In the genomic region with DNA sequence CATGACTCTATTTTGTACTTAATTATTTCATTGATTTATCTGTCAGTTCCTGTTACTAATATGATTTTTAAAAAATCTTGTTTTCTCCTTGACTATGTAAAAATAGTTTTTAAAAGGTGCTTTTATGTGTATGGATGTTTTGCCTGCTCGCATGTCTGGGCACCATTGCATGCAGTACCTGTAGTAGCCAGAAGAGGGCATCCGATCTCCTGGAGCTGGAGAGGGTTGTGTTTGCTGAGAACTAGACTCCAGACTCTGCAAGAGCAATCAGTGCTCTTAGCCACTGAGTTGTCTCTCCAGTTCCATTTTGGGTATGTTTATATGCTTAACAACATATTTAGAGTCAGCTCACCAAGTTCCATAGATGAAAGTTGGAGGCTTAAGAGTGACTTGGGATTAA, we compare ENCODE assay signal across 8 mouse cellular contexts. TPM values are rescaled to one million over a fixed set of nuclear protein-coding genes. Genes with fewer than 3 reads are reported as not detected.
DNase-seq lines count a peak whose midpoint lies in the region; ATAC-seq and TF ChIP-seq lines count a peak whose summit lies in the region.

No protein-coding gene starts in this region.

- no peaks in the 10 kb centered on the region for H3K36me3 ChIP-seq in intestine, embryonic 14.5 days (ENCODE audit: control insufficient read depth, insufficient read depth, low read length)
- no peaks in the 10 kb centered on the region for H3K36me3 ChIP-seq in intestine, embryonic 16.5 days (ENCODE audit: control insufficient read depth, insufficient read depth, low read length)
- H3K36me3 ChIP-seq in forebrain, postnatal 0 days (ENCODE audit: insufficient read depth): no peaks in the 10 kb centered on the region

- H3K4me1 ChIP-seq in intestine, embryonic 14.5 days (replicated peaks; ENCODE audit: control insufficient read depth, insufficient read depth, low read length): no peaks in the 10 kb centered on the region
- peaks cover 2% of the 10 kb centered on the region; the same call in 1 of the 2 replicates for H3K4me1 ChIP-seq in intestine, embryonic 16.5 days (ENCODE audit: control insufficient read depth, insufficient read depth, low read length)
- H3K4me1 ChIP-seq in forebrain, postnatal 0 days (ENCODE audit: insufficient read depth): no peaks in the 10 kb centered on the region

- ATAC-seq in intestine, embryonic 14.5 days (replicated peaks; ENCODE audit: low FRiP score, low TSS enrichment, low read depth): no peak
- ATAC-seq in intestine, embryonic 16.5 days: no peak
- no peak for ATAC-seq in forebrain, postnatal 0 days
- ATAC-seq in inflammation-experienced regulatory T-cells, adult 6 months: no peak

- no peak overlapping the region for H3K4me2 ChIP-seq in intestine, embryonic 14.5 days (ENCODE audit: low read length)
- no peak overlapping the region for H3K4me2 ChIP-seq in intestine, embryonic 16.5 days (ENCODE audit: low read depth, low read length)
- H3K4me2 ChIP-seq in forebrain, postnatal 0 days (ENCODE audit: low read depth): no peak overlapping the region

- peak; percentile 90 for DNase-seq in intestine, embryonic 14.5 days (ENCODE audit: low spot score)
- peak; percentile 67 for DNase-seq in ES-CJ7 (ENCODE audit: low read depth, low spot score)
- peak; percentile 77 for DNase-seq in brain, adult 2 months (ENCODE audit: low read depth, low spot score)
- DNase-seq in forebrain, postnatal 0 days: peak; percentile 63
- DNase-seq in layer of hippocampus, postnatal 25 days (ENCODE audit: extremely low spot score in 1 of 2, low spot score in 1 of 2): peak; percentile 51 to 82
- DNase-seq in natural killer cell, adult 2 months (ENCODE audit: low spot score in 2 of 2): peak; percentile 14 to 44

- no peaks in the 10 kb centered on the region for H3K27me3 ChIP-seq in intestine, embryonic 14.5 days (replicated peaks; ENCODE audit: control insufficient read depth, insufficient read depth, low read length)
- no peaks in the 10 kb centered on the region for H3K27me3 ChIP-seq in intestine, embryonic 16.5 days (replicated peaks; ENCODE audit: control insufficient read depth, insufficient read depth, low read length)
- H3K27me3 ChIP-seq in forebrain, postnatal 0 days (ENCODE audit: insufficient read depth, low read length): no peaks in the 10 kb centered on the region

- peak; percentile 76 for TF ChIP-seq CTCF in forebrain, postnatal 0 days (IDR thresholded peaks at IDR 0.05; ENCODE audit: low read depth)

- H3K9ac ChIP-seq in intestine, embryonic 14.5 days (ENCODE audit: low read length): no peak overlapping the region
- H3K9ac ChIP-seq in intestine, embryonic 16.5 days (ENCODE audit: low read depth, low read length): no peak overlapping the region
- H3K9ac ChIP-seq in forebrain, postnatal 0 days: no peak overlapping the region

- no peak overlapping the region for H3K4me3 ChIP-seq in intestine, embryonic 14.5 days (ENCODE audit: low read depth, low read length)
- H3K4me3 ChIP-seq in intestine, embryonic 16.5 days (ENCODE audit: low read length): no peak overlapping the region
- no peak overlapping the region for H3K4me3 ChIP-seq in forebrain, postnatal 0 days (ENCODE audit: low read depth, low read length)

- WGBS in intestine, embryonic 14.5 days: 11% methylated on average over 2 of the region's 2 CpGs
- 9% methylated on average over 2 of the region's 2 CpGs for WGBS in intestine, embryonic 16.5 days
- WGBS in forebrain, postnatal 0 days: 4% methylated on average over 2 of the region's 2 CpGs

- H3K27ac ChIP-seq in intestine, embryonic 14.5 days (ENCODE audit: low read depth): no peak overlapping the region
- no peak overlapping the region for H3K27ac ChIP-seq in intestine, embryonic 16.5 days (ENCODE audit: low read length)
- H3K27ac ChIP-seq in forebrain, postnatal 0 days (ENCODE audit: low read depth, low read length): no peak overlapping the region

- no peaks in the 10 kb centered on the region for H3K9me3 ChIP-seq in intestine, embryonic 14.5 days (ENCODE audit: control insufficient read depth, low read length)
- H3K9me3 ChIP-seq in intestine, embryonic 16.5 days (ENCODE audit: control insufficient read depth, low read length): no peaks in the 10 kb centered on the region
- no peaks in the 10 kb centered on the region for H3K9me3 ChIP-seq in forebrain, postnatal 0 days (ENCODE audit: low read length)

RNA-seq across cellular contexts. Expression of a gene that starts 13.5 kb away (rescaled TPM):
- not detected in 2 replicates for polyA plus RNA-seq in intestine, embryonic 14.5 days (2014; fragmentation: Nextera tagmentation; extraction: Ambion mirVana)
- polyA plus RNA-seq in intestine, embryonic 16.5 days (2015; fragmentation: Nextera tagmentation; extraction: Ambion mirVana): not detected in 2 replicates
- not detected in 2 replicates for total RNA-seq in forebrain, postnatal 0 days (2014; rRNA removed)
- not detected in 2 replicates for polyA plus RNA-seq in forebrain, postnatal 0 days (2015; fragmentation: Nextera tagmentation; extraction: Ambion mirVana)
- not detected for total RNA-seq in layer of hippocampus, postnatal 25 days (2021)
- not detected for polyA plus RNA-seq in inflammation-experienced regulatory T-cells, adult 6 months (2017; shearing (Covaris generic))

RNA-seq across cellular contexts. Expression of a gene that starts 24.6 kb away (rescaled TPM):
- polyA plus RNA-seq in intestine, embryonic 14.5 days (2014; fragmentation: Nextera tagmentation; extraction: Ambion mirVana): 161 and 167 TPM in 2 replicates
- polyA plus RNA-seq in intestine, embryonic 16.5 days (2015; fragmentation: Nextera tagmentation; extraction: Ambion mirVana): 105 and 118 TPM in 2 replicates
- 48.9 and 56.3 TPM in 2 replicates for total RNA-seq in forebrain, postnatal 0 days (2014; rRNA removed)
- polyA plus RNA-seq in forebrain, postnatal 0 days (2015; fragmentation: Nextera tagmentation; extraction: Ambion mirVana): 97.7 and 104 TPM in 2 replicates
- 10 to 100 TPM; 56.0 to 65.6 TPM for total RNA-seq in layer of hippocampus, postnatal 25 days (2021)
- polyA plus RNA-seq in inflammation-experienced regulatory T-cells, adult 6 months (2017; shearing (Covaris generic)): 100 to 1,000 TPM; 160 to 179 (median 172) TPM

RNA-seq across cellular contexts. Expression of a gene that starts 24.7 kb away (rescaled TPM):
- polyA plus RNA-seq in intestine, embryonic 14.5 days (2014; fragmentation: Nextera tagmentation; extraction: Ambion mirVana): 0.27 and 0.41 TPM in 2 replicates
- 0.97 and 1.0 TPM in 2 replicates for polyA plus RNA-seq in intestine, embryonic 16.5 days (2015; fragmentation: Nextera tagmentation; extraction: Ambion mirVana)
- 0.69 and 2.0 TPM in 2 replicates for total RNA-seq in forebrain, postnatal 0 days (2014; rRNA removed)
- polyA plus RNA-seq in forebrain, postnatal 0 days (2015; fragmentation: Nextera tagmentation; extraction: Ambion mirVana): 0.89 and 1.3 TPM in 2 replicates
- under 1 TPM; 0.47 to 0.71 TPM for total RNA-seq in layer of hippocampus, postnatal 25 days (2021)
- under 1 TPM in 1 of 3 experiments, not detected in 2; 0.09 TPM for polyA plus RNA-seq in inflammation-experienced regulatory T-cells, adult 6 months (2017; shearing (Covaris generic))

RNA-seq across cellular contexts. Expression of a gene that starts 47.3 kb away (rescaled TPM):
- not detected in 2 replicates for polyA plus RNA-seq in intestine, embryonic 14.5 days (2014; fragmentation: Nextera tagmentation; extraction: Ambion mirVana)
- not detected in 2 replicates for polyA plus RNA-seq in intestine, embryonic 16.5 days (2015; fragmentation: Nextera tagmentation; extraction: Ambion mirVana)
- not detected in 2 replicates for total RNA-seq in forebrain, postnatal 0 days (2014; rRNA removed)
- polyA plus RNA-seq in forebrain, postnatal 0 days (2015; fragmentation: Nextera tagmentation; extraction: Ambion mirVana): not detected in 2 replicates
- not detected for total RNA-seq in layer of hippocampus, postnatal 25 days (2021)
- polyA plus RNA-seq in inflammation-experienced regulatory T-cells, adult 6 months (2017; shearing (Covaris generic)): not detected

RNA-seq across cellular contexts. Expression of a gene that starts 58.1 kb away (rescaled TPM):
- polyA plus RNA-seq in intestine, embryonic 14.5 days (2014; fragmentation: Nextera tagmentation; extraction: Ambion mirVana): not detected in 2 replicates
- polyA plus RNA-seq in intestine, embryonic 16.5 days (2015; fragmentation: Nextera tagmentation; extraction: Ambion mirVana): not detected in 2 replicates
- total RNA-seq in forebrain, postnatal 0 days (2014; rRNA removed): not detected in 2 replicates
- not detected in 2 replicates for polyA plus RNA-seq in forebrain, postnatal 0 days (2015; fragmentation: Nextera tagmentation; extraction: Ambion mirVana)
- total RNA-seq in layer of hippocampus, postnatal 25 days (2021): not detected
- not detected for polyA plus RNA-seq in inflammation-experienced regulatory T-cells, adult 6 months (2017; shearing (Covaris generic))

Comparison
In these comparisons a context has a peak if more than half of its experiments do, and no peak if none do; other contexts are left out.
1. DNase-seq: peak in every context shown above with its lines; median percentile 90 in intestine, embryonic 14.5 days; 77 in brain, adult 2 months; 67 in ES-CJ7; 66 in layer of hippocampus, postnatal 25 days; 63 in forebrain, postnatal 0 days; 29 in natural killer cell, adult 2 months.